Mouse (Mus musculus): ENCODE results near the gene Oaz1.
A peak's percentile ranks its signal among the peaks of the same experiment; 100 is the strongest.
"Not testable (repeated sequence)": the region's sequence is repeated elsewhere in the genome, so short reads cannot be mapped to it uniquely, and the experiment has no call there.

The Oaz1 gene

GRCm38 (mm10) chr10:80822528-80822927 lies 3.9 kb upstream of the Oaz1 start:
- DNase-seq (ENCODE audit: low read depth, low spot score) = no peak

- no peak for DNase-seq (ENCODE audit: low read depth, low spot score)
These were observed 3.1 kb upstream of the Oaz1 start for GRCm38 (mm10) chr10:80823316-80823715.

- no peak for DNase-seq (ENCODE audit: low read depth, low spot score)
These were observed 2.4 kb upstream of the Oaz1 start for GRCm38 (mm10) chr10:80823847-80824643.

GRCm38 (mm10) chr10:80824827-80825226 lies 1.6 kb upstream of the Oaz1 start:
- no peak for DNase-seq (ENCODE audit: low read depth, low spot score)

- no peak for DNase-seq (ENCODE audit: low read depth, low spot score)
These were observed 810 bp downstream of the Oaz1 start for GRCm38 (mm10) chr10:80827063-80827869.

GRCm38 (mm10) chr10:80827870-80828420 lies 1.5 kb downstream of the Oaz1 start:
- DNase-seq (ENCODE audit: low read depth, low spot score) = no peak

GRCm38 (mm10) chr10:80828587-80828986 lies 2.1 kb downstream of the Oaz1 start:
- not testable (repeated sequence) for DNase-seq (ENCODE audit: low read depth, low spot score)

GRCm38 (mm10) chr10:80829359-80830278 lies 3.2 kb downstream of the Oaz1 start:
- DNase-seq (ENCODE audit: low read depth, low spot score) = no peak

- DNase-seq (ENCODE audit: low read depth, low spot score) = no peak
These were observed 4.7 kb downstream of the Oaz1 start for GRCm38 (mm10) chr10:80831136-80831535.

- DNase-seq (ENCODE audit: low read depth, low spot score) = no peak
These were observed 6.4 kb downstream of the Oaz1 start for GRCm38 (mm10) chr10:80832818-80833217.

- no peak for DNase-seq (ENCODE audit: low read depth, low spot score)
These were observed 9.2 kb downstream of the Oaz1 start for GRCm38 (mm10) chr10:80835617-80836016.

GRCm38 (mm10) chr10:80836949-80837379 lies 10.5 kb downstream of the Oaz1 start:
- no peak for DNase-seq (ENCODE audit: low read depth, low spot score)

- peak; percentile 77 for DNase-seq (ENCODE audit: low read depth, low spot score)
These were observed 11.4 kb downstream of the Oaz1 start for GRCm38 (mm10) chr10:80837827-80838226.

GRCm38 (mm10) chr10:80838346-80838912 lies 12.0 kb downstream of the Oaz1 start:
- no peak for DNase-seq (ENCODE audit: low read depth, low spot score)

- no peak for DNase-seq (ENCODE audit: low read depth, low spot score)
These were observed 13.4 kb downstream of the Oaz1 start for GRCm38 (mm10) chr10:80839848-80840247.

GRCm38 (mm10) chr10:80841685-80842084 lies 15.2 kb downstream of the Oaz1 start:
- DNase-seq (ENCODE audit: low read depth, low spot score) = no peak

- no peak for DNase-seq (ENCODE audit: low read depth, low spot score)
These were observed 15.9 kb downstream of the Oaz1 start for GRCm38 (mm10) chr10:80842334-80842733.

- DNase-seq (ENCODE audit: low read depth, low spot score) = no peak
These were observed 16.9 kb downstream of the Oaz1 start for GRCm38 (mm10) chr10:80843087-80843930.

- no peak for DNase-seq (ENCODE audit: low read depth, low spot score)
These were observed 17.6 kb downstream of the Oaz1 start, which contains the start of gene Lingo3 for GRCm38 (mm10) chr10:80843931-80844547. TSS of gene Lingo3 (minus strand) at chr10:80844039.
